Mouse (Mus musculus) CH12.LX (cell line): ENCODE results near the gene Col27a1. TPM values are rescaled to one million over a fixed set of nuclear protein-coding genes. Genes with fewer than 3 reads are reported as not detected.

Experiments used
- DNase-seq: peaks from one replicate; pipeline ENCODE4 v3.0.0-alpha.2; 2013; ENCODE audit errors: extremely low read depth
- H3K27ac ChIP-seq: 2 replicates; pipeline ENCODE4 v1.5.1; 2012; ENCODE audit warnings: low read depth, mild to moderate bottlenecking, control low read depth, moderate library complexity; ENCODE audit not compliant: insufficient read depth
- H3K27me3 ChIP-seq: replicated peaks from 2 replicates; pipeline ENCODE3; 2012; ENCODE audit warnings: inconsistent platforms
- H3K36me3 ChIP-seq, 2 experiments: replicated peaks in 1 of 2; 2 replicates each; pipeline versions ENCODE3 to v1.6.1; 2012; ENCODE audit warnings: inconsistent platforms in 1 of 2, low read length in 1 of 2, mild to moderate bottlenecking in 1 of 2, mixed read lengths in 1 of 2, moderate library complexity in 1 of 2; ENCODE audit not compliant: control insufficient read depth in 1 of 2, insufficient read depth in 1 of 2
- H3K4me1 ChIP-seq, 2 experiments: 2 replicates each; pipeline ENCODE4 v1.6.1; 2012; ENCODE audit warnings: inconsistent platforms in 1 of 2, moderate library complexity in 1 of 2; ENCODE audit not compliant: insufficient read depth in 2 of 2, control insufficient read depth in 1 of 2
- H3K4me2 ChIP-seq: 2 replicates; pipeline ENCODE4 v1.6.1; 2012; ENCODE audit warnings: low read depth, mild to moderate bottlenecking, control low read depth; ENCODE audit not compliant: poor library complexity, insufficient read depth, severe bottlenecking
- H3K4me3 ChIP-seq, 3 experiments: fragments of 150-350 bp in 1 of 3; sonication (generic) in 1 of 3; replicated peaks in 1 of 3; 2 replicates each; pipeline versions ENCODE3 to v1.5.1; 2011 to 2012; ENCODE audit warnings: low read depth in 2 of 3, low read length in 2 of 3, mild to moderate bottlenecking in 2 of 3, moderate library complexity in 2 of 3, control low read depth in 1 of 3, improper control_type of control experiment in 1 of 3, inconsistent platforms in 1 of 3, mixed read lengths in 1 of 3; ENCODE audit not compliant: poor library complexity in 1 of 3
- H3K79me2 ChIP-seq: replicated peaks from 2 replicates; pipeline ENCODE4 v1.6.1; 2012; ENCODE audit warnings: mild to moderate bottlenecking, moderate library complexity; ENCODE audit not compliant: control insufficient read depth, poor library complexity, insufficient read depth, severe bottlenecking; ENCODE audit errors: extremely low read depth
- H3K9ac ChIP-seq: 2 replicates; pipeline ENCODE4 v1.6.1; 2012; ENCODE audit warnings: low read depth, mild to moderate bottlenecking, control low read depth, moderate library complexity; ENCODE audit not compliant: insufficient read depth
- H3K9me3 ChIP-seq: replicated peaks from 2 replicates; pipeline ENCODE3; 2012; ENCODE audit warnings: low read length, inconsistent platforms, mixed read lengths
- BHLHE40 ChIP-seq: IDR thresholded peaks from 2 replicates; pipeline ENCODE4 v1.6.1; 2011; ENCODE audit warnings: mild to moderate bottlenecking, low read depth, low read length, improper control_type of control experiment
- CHD2 ChIP-seq: IDR thresholded peaks from 2 replicates; pipeline ENCODE4 v1.6.1; 2011; ENCODE audit warnings: low read length, improper control_type of control experiment
- CTCF ChIP-seq, 2 experiments: IDR thresholded peaks in 1 of 2; conservative IDR thresholded peaks in 1 of 2; 2 replicates each; pipeline ENCODE4 v1.5.1; 2011 to 2012; ENCODE audit warnings: low read depth in 2 of 2, low read length in 2 of 2, improper control_type of control experiment in 1 of 2, inconsistent platforms in 1 of 2, mild to moderate bottlenecking in 1 of 2, moderate library complexity in 1 of 2
- ELF1 ChIP-seq: IDR thresholded peaks from 2 replicates; pipeline ENCODE4 v1.6.1; 2014; ENCODE audit warnings: low read depth, mild to moderate bottlenecking, inconsistent platforms, low read length, improper control_type of control experiment
- HCFC1 ChIP-seq: IDR thresholded peaks from 2 replicates; pipeline ENCODE4 v1.6.1; 2012; ENCODE audit warnings: low read depth, mild to moderate bottlenecking, inconsistent platforms, low read length, improper control_type of control experiment
- IRF4 ChIP-seq: IDR thresholded peaks from 2 replicates; pipeline ENCODE4 v1.6.1; 2014; ENCODE audit warnings: low read depth, mild to moderate bottlenecking, inconsistent platforms, low read length, improper control_type of control experiment
- JUN ChIP-seq: IDR thresholded peaks from 2 replicates; pipeline ENCODE4 v1.6.1; 2011; ENCODE audit warnings: low read depth, mild to moderate bottlenecking, low read length, improper control_type of control experiment, moderate library complexity; ENCODE audit not compliant: insufficient read depth
- JUND ChIP-seq: conservative IDR thresholded peaks from 2 replicates; pipeline ENCODE4 v1.6.1; 2011; ENCODE audit warnings: low read depth, low read length, improper control_type of control experiment
- KAT2A ChIP-seq: IDR thresholded peaks from 2 replicates; pipeline ENCODE4 v1.6.1; 2012; ENCODE audit warnings: low read length, improper control_type of control experiment, inconsistent platforms; ENCODE audit not compliant: insufficient replicate concordance
- MAX ChIP-seq: IDR thresholded peaks from 2 replicates; pipeline ENCODE4 v1.6.1; 2011; ENCODE audit warnings: low read length, improper control_type of control experiment
- MEF2A ChIP-seq: IDR thresholded peaks from 2 replicates; pipeline ENCODE4 v1.6.1; 2014; ENCODE audit warnings: low read depth, mild to moderate bottlenecking, inconsistent platforms, low read length, improper control_type of control experiment, borderline replicate concordance
- NRF1 ChIP-seq: IDR thresholded peaks from 2 replicates; pipeline ENCODE4 v1.6.1; 2014; ENCODE audit warnings: low read depth, mild to moderate bottlenecking, inconsistent platforms, low read length, improper control_type of control experiment, moderate library complexity
- POLR2A ChIP-seq: IDR thresholded peaks from 2 replicates; pipeline ENCODE4 v1.6.1; 2011; ENCODE audit warnings: low read depth, mild to moderate bottlenecking, improper control_type of control experiment, low read length
- POLR2AphosphoS2 ChIP-seq: IDR thresholded peaks from 2 replicates; pipeline ENCODE4 v1.6.1; 2011; ENCODE audit warnings: low read depth, low read length, improper control_type of control experiment
- RAD21 ChIP-seq: IDR thresholded peaks from 2 replicates; pipeline ENCODE4 v1.6.1; 2011; ENCODE audit warnings: low read depth, mild to moderate bottlenecking, low read length, improper control_type of control experiment, moderate library complexity
- RCOR1 ChIP-seq: conservative IDR thresholded peaks from 2 replicates; pipeline ENCODE4 v1.6.1; 2012; ENCODE audit warnings: low read depth, mild to moderate bottlenecking, inconsistent platforms, low read length, improper control_type of control experiment
- SIN3A ChIP-seq: IDR thresholded peaks from 2 replicates; pipeline ENCODE4 v1.6.1; 2012; ENCODE audit warnings: low read length, improper control_type of control experiment, inconsistent platforms
- SMC3 ChIP-seq: IDR thresholded peaks from 2 replicates; pipeline ENCODE4 v1.6.1; 2011; ENCODE audit warnings: low read depth, low read length, improper control_type of control experiment
- USF2 ChIP-seq: conservative IDR thresholded peaks from 2 replicates; pipeline ENCODE4 v1.6.1; 2011; ENCODE audit warnings: low read depth, low read length, improper control_type of control experiment
- dilution Hi-C: fragments of 300-500 bp; cut with MboI; formaldehyde crosslinking; loops from 2 replicates; pipeline ENCODE4 v1.14.3; 2020; ENCODE audit warnings: low sequenced_read_pairs; ENCODE audit not compliant: extremely low pct_unique_long_range_greater_than_20kb, extremely low pct_ligation_motif_present
- in situ Hi-C: fragments of 300-500 bp; cut with MboI; formaldehyde crosslinking; loops from 3 replicates; pipeline ENCODE4 v1.14.3; 2019; ENCODE audit warnings: low sequenced_read_pairs, low pct_ligation_motif_present, low pct_unique_long_range_greater_than_20kb, mixed read lengths
- polyA plus RNA-seq: library from polyadenylated mRNA; unstranded; fragments of >175 nt; gene quantifications from 2 replicates; pipeline ENCODE4 v1.2.1, GENCODE M21; 2012; ENCODE audit warnings: low read depth; ENCODE audit not compliant: insufficient read length
- total RNA-seq, 2 experiments: library from RNA; depleted of rRNA; stranded (reverse); fragments of 300-350 nt in 1 of 2; fragments of >200 nt in 1 of 2; gene quantifications; 2 replicates each; pipeline ENCODE4 v1.2.3; 2012 to 2014

Col27a1 gene
- total and polyA plus RNA-seq, 3 experiments, result 0.04 to 0.05 TPM; not detected in 1

GRCm38 (mm10) chr4:63344295-63344694 lies 130.5 kb downstream of the Col27a1 start, which contains the start of gene Orm1:
TSS of gene Orm1 (plus strand) at chr4:63344560.
- Histone ChIP-seq H3K4me2 (no peak within 1 kb of the TSS), H3K27me3 (peaks cover 1% of the 10 kb centered on the region), H3K9ac (peak within 1 kb of the TSS; percentile 4; the same call in 1 of the 2 replicates), H3K4me3 (no peak within 1 kb of the TSS), H3K4me1 (peaks cover 25 to 33% of the 10 kb centered on the region in 2 experiments), H3K36me3 (no peaks in the 10 kb centered on the region), H3K79me2 (no peaks in the 10 kb centered on the region), H3K9me3 (no peaks in the 10 kb centered on the region), H3K27ac (peak within 1 kb of the TSS; percentile 24; the same call in 1 of the 2 replicates)
- TF ChIP-seq MEF2A, result no peak
- no peak for TF ChIP-seq BHLHE40
- TF ChIP-seq SIN3A, result no peak
- no peak for TF ChIP-seq IRF4
- no peak for TF ChIP-seq KAT2A
- no peak for TF ChIP-seq ELF1
- no peak for TF ChIP-seq RCOR1
- no peak for TF ChIP-seq HCFC1
- no peak for TF ChIP-seq POLR2AphosphoS2
- TF ChIP-seq JUND, result no peak
- dilution Hi-C loops, result no loop called here
- in situ Hi-C loops, result no loop called here
- no peak for DNase-seq

GRCm38 (mm10) chr4:63345261-63345660 lies 131.5 kb downstream of the Col27a1 start:
- Histone ChIP-seq H3K4me3 (no peak overlapping the region), H3K4me1 (peaks cover 25 to 33% of the 10 kb centered on the region in 2 experiments), H3K9me3 (no peaks in the 10 kb centered on the region), H3K9ac (no peak overlapping the region), H3K27me3 (no peaks in the 10 kb centered on the region), H3K4me2 (no peak overlapping the region), H3K27ac (no peak overlapping the region), H3K36me3 (no peaks in the 10 kb centered on the region), H3K79me2 (no peaks in the 10 kb centered on the region)
- in situ Hi-C loops (no loop called here), dilution Hi-C loops (no loop called here)
- TF ChIP-seq CTCF (conservative IDR thresholded peaks at IDR 0.05 in 1 of 2, IDR thresholded peaks at IDR 0.05 in 1 of 2; ENCODE audit: low read depth in 2 of 2, low read length in 2 of 2) (no peak), RAD21 (no peak), NRF1 (no peak), JUND (no peak), SMC3 (no peak), CHD2 (no peak), JUN (no peak), POLR2A (no peak), MAX (no peak), ELF1 (no peak), USF2 (no peak), IRF4 (no peak)
- no peak for DNase-seq
